Mouse (Mus musculus) C2C12 (cell line): ENCODE data around the gene Rfx5. TPM values are rescaled to one million over a fixed set of nuclear protein-coding genes. Genes with fewer than 3 reads are reported as not detected.
A peak's percentile ranks its signal among the peaks of the same experiment; 100 is the strongest.
"Not testable (repeated sequence)": the region's sequence is repeated elsewhere in the genome, so short reads cannot be mapped to it uniquely, and the experiment has no call there.

ENCODE experiments used
- H3K27me3 ChIP-seq: one replicate; pipeline ENCODE4 v1.6.1; 2011; ENCODE audit not compliant: control insufficient read depth, insufficient read depth, insufficient read length
- H3K36me3 ChIP-seq: one replicate; pipeline ENCODE4 v1.6.1; 2011; ENCODE audit not compliant: control insufficient read depth, insufficient read depth
- H3K4me3 ChIP-seq: one replicate; pipeline ENCODE4 v1.5.1; 2011; ENCODE audit warnings: mild to moderate bottlenecking, control low read depth; ENCODE audit not compliant: poor library complexity, insufficient read depth, severe bottlenecking
- H3K79me2 ChIP-seq: one replicate; pipeline ENCODE4 v1.6.1; 2011; ENCODE audit not compliant: control insufficient read depth, insufficient read depth
- H3K79me3 ChIP-seq: one replicate; pipeline ENCODE4 v1.6.1; 2011; ENCODE audit warnings: low read depth, control low read depth
- H3ac ChIP-seq: one replicate; pipeline ENCODE3; 2011; ENCODE audit warnings: low read depth; ENCODE audit not compliant: control insufficient read depth, insufficient read length
- CEBPB ChIP-seq: IDR thresholded peaks from one replicate; pipeline ENCODE4 v1.6.1; 2011; ENCODE audit warnings: low read depth, mild to moderate bottlenecking, control low read depth, moderate library complexity
- CTCF ChIP-seq: IDR thresholded peaks from one replicate; pipeline ENCODE4 v1.5.1; 2011; ENCODE audit not compliant: control insufficient read depth, insufficient read depth, insufficient read length
- FOSL1 ChIP-seq: IDR thresholded peaks from one replicate; pipeline ENCODE4 v1.8.0; 2011; ENCODE audit warnings: mild to moderate bottlenecking, low read length; ENCODE audit not compliant: poor library complexity, insufficient read depth, severe bottlenecking
- MAX ChIP-seq: IDR thresholded peaks from one replicate; pipeline ENCODE4 v1.6.1; 2011; ENCODE audit warnings: mild to moderate bottlenecking, control low read depth
- MYOD1 ChIP-seq: IDR thresholded peaks from one replicate; pipeline ENCODE4 v1.6.1; 2011; ENCODE audit warnings: low read depth; ENCODE audit not compliant: control insufficient read depth, insufficient read length
- MYOG ChIP-seq: IDR thresholded peaks from one replicate; pipeline ENCODE4 v1.6.1; 2011; ENCODE audit not compliant: control insufficient read depth, insufficient read length; ENCODE audit errors: extremely low read depth
- USF1 ChIP-seq: IDR thresholded peaks from one replicate; pipeline ENCODE4 v1.6.1; 2011; ENCODE audit warnings: low read depth, mild to moderate bottlenecking, control low read depth, moderate library complexity
- polyA plus RNA-seq: library from polyadenylated mRNA; unstranded; fragments of >200 nt; fragmentation: generic; extraction: Trizol; gene quantifications from one replicate; pipeline ENCODE4 v1.2.1, GENCODE M21; 2012; ENCODE audit warnings: missing spikeins

Gene Rfx5
- polyA plus RNA-seq, 1 experiment = 3.0 TPM

DNA sequence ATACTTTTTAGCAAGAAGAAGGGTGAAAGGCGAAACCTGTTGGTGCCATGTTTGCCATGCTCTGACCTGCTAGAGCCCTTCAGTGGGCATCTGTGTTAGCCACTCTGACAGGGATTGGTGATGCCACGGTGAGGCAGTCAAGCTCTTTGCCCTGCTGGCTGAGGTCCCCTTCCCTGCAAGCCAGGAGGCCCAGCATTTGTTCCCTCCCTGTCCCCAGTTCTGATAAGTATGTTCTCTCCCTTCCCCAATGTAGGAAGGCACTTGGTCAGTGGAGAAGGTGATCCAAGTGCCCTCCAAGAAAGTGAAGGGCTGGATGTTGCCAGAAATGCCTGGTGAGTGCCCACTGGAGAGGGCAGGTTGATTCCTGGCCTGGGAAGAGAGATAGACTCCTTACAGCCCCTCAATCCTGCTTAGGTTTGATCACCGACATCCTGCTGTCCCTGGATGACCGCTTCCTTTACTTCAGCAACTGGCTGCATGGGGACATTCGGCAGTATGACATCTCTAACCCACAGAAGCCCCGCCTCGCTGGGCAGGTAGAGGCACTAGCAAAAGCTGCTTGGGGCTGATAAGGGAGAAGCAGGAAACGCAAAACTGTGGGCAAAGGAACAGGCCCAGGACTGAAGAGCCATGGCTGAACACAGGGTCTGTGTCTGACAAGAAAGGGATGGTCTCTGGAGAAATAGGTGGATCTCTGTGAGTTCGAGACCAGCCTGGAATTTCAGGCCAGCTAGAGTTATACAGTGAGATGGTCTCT is 11.5 kb upstream of the Rfx5 start:
- H3ac ChIP-seq, H3K27me3 ChIP-seq, H3K4me3 ChIP-seq, H3K79me3 ChIP-seq, H3K79me2 ChIP-seq, H3K36me3 ChIP-seq: not testable (repeated sequence)

- not testable (repeated sequence) for H3K79me3 ChIP-seq, H3K4me3 ChIP-seq, H3K36me3 ChIP-seq, H3K79me2 ChIP-seq, H3ac ChIP-seq, H3K27me3 ChIP-seq
Measured at GRCm38 (mm10) chr3:94943706-94944105, 10.2 kb upstream of the Rfx5 start.

DNA sequence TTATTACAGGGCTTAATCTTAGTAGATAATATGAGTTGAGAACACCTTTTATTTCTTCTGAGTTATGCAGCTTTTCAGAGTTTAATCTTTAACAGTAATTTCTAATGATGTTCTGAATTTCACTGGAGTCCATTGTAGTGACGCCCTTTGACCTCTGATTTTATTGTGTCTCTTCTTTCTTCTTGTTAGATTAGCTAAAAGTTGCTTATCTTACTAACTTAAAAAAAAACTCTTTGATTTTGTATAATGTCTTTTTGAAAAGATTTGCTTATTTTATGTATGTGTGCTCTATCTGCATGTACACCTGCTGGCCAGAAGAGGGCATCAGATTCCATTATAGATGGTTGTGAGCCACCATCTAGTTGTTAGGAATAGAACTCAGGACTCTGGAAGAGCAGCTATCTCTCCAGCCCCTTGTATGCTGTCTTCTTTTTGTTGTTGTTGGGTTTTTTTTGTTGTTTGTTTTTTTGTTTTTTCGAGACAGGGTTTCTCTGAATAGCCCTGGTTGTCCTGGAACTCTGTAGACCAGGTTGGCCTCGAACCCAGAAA is 5.7 kb upstream of the Rfx5 start:
- TF ChIP-seq FOSL1 = no peak
- no peak for TF ChIP-seq CEBPB
- no peak for TF ChIP-seq USF1
- TF ChIP-seq MAX = no peak
- TF ChIP-seq MYOD1 = no peak
- no peak for TF ChIP-seq CTCF
- TF ChIP-seq MYOG = no peak
- Histone ChIP-seq H3K27me3 (no peaks in the 10 kb centered on the region), H3ac (no peak overlapping the region), H3K4me3 (no peak overlapping the region), H3K79me2 (no peaks in the 10 kb centered on the region), H3K36me3 (no peaks in the 10 kb centered on the region), H3K79me3 (no peaks in the 10 kb centered on the region)

GRCm38 (mm10) chr3:94949645-94950044 is 4.2 kb upstream of the Rfx5 start:
- Histone ChIP-seq H3K4me3 (no peak overlapping the region), H3K27me3 (no peaks in the 10 kb centered on the region), H3ac (no peak overlapping the region), H3K36me3 (no peaks in the 10 kb centered on the region), H3K79me2 (no peaks in the 10 kb centered on the region), H3K79me3 (no peaks in the 10 kb centered on the region)
- TF ChIP-seq MYOD1 (no peak), MAX (no peak), CEBPB (no peak), MYOG (no peak), USF1 (no peak), CTCF (no peak), FOSL1 (no peak)

- TF ChIP-seq FOSL1 (no peak), MYOG (no peak), USF1 (no peak), MAX (no peak), CEBPB (no peak), CTCF (no peak), MYOD1 (no peak)
Measured at GRCm38 (mm10) chr3:94952806-94953205, 1.1 kb upstream of the Rfx5 start.

DNA sequence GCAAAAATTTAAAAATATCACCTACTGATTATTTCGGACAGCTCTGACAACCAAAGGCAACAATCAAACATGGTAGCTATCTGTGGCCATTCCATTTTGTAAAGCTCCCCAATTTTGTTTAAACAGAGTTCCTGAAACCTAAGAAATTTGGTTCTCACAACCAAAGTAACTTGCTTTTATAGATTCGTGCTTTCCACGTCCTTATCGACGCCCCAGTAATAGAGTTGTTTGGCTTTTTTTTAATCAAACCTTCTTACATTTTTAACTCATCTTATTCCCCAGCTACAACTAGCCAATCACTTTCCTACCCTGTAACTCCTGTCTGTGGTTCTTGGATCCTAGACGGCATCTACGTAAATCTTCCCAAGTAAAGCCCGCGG is 501 bp upstream of the Rfx5 start:
- H3K36me3 ChIP-seq = peaks cover 7% of the 10 kb centered on the region

More at GRCm38 (mm10) chr3:94952806-94953205, 1.1 kb upstream of the Rfx5 start:
- no peaks in the 10 kb centered on the region for H3K79me2 ChIP-seq
- H3ac ChIP-seq = no peak overlapping the region
- H3K36me3 ChIP-seq = peaks cover 7% of the 10 kb centered on the region
- no peaks in the 10 kb centered on the region for H3K79me3 ChIP-seq
- H3K4me3 ChIP-seq = no peak overlapping the region
- no peaks in the 10 kb centered on the region for H3K27me3 ChIP-seq

More for the DNA sequence above, 501 bp upstream of the Rfx5 start:
- H3K79me2 ChIP-seq = no peaks in the 10 kb centered on the region
- peak overlapping the region; percentile 53 for H3ac ChIP-seq
- TF ChIP-seq MAX (no peak), MYOD1 (no peak), MYOG (no peak), FOSL1 (no peak), CTCF (no peak), CEBPB (no peak), USF1 (no peak)
- no peaks in the 10 kb centered on the region for H3K27me3 ChIP-seq
- peak overlapping the region; percentile 74 for H3K4me3 ChIP-seq
- no peaks in the 10 kb centered on the region for H3K79me3 ChIP-seq
